Mouse (Mus musculus) 3T3-L1 (cell line): ENCODE results near the gene Slc15a3.
A peak's percentile ranks its signal among the peaks of the same experiment; 100 is the strongest.

ENCODE experiments used
- DNase-seq: peaks from one replicate; pipeline ENCODE4 v3.0.0-alpha.2; 2015; ENCODE audit warnings: low read depth, low spot score

Gene Slc15a3

DNA sequence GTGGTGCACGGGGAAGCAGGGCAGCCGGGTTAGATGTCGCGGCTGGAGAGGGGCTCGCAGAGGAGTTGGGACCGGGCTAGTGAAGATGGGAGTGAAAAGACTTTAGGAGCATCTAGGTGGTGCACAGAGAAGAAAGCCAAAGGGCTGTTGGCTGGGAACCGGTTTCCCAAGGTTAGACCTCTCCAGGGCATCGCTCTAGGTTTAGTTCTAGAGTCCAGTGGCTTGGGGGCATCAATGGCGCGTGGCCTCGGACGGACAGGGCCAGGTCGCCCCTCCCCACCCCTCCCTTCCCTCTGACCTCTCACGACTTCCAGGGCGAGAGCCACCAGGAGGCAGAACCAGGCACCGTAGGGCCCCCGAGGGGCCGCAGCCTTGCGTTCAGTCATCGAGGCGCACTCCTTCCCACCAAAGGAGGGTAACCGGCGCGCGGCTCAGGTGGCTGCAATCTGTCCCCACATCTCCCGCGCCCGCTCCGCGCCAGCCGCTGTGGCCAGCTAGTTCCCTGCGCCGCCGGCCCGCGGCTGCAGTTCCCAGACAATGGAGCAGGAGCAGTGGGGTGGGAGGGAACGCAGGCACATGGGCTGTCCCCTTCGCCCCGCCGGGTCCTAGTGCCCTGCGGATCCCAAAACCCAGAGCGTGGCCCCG is 29.8 kb downstream of the Slc15a3 start:
- DNase-seq, result peak; percentile 77

DNA sequence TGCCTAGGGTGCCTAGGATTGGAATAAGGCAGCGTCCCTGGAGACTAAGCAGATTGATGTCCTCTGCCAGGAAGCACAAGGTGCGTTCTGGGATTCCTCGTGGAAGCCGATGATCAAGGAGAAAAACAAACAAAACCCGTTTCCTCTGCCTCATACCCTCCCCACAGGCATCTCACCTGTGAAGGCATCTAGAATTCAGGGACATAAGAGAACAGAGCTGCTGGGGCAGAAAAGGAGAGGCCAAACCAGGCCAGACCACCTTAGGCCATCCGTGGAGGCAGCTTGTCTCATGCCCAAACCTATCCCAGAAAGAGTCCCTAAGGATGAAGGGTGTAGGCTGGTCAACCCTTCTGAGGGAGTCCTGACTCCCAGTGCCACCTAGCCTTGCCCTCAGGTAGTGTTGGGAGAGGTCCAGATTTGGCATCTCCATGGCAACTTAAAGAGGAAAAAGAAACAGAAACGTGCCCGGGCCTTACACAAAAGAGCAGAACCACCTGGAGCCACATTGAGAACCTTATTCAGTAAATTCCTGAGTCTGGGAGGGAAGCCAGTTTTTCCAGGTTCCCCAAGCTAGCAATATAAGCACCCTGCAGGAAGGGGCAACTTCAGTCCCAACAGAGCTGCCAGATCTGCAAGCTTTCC is 30.5 kb downstream of the Slc15a3 start, which contains the start of gene Tmem132a:
TSS of gene Tmem132a (minus strand) at position 55 of the 642 bp plus-strand sequence.
- peak; percentile 23 for DNase-seq

DNA sequence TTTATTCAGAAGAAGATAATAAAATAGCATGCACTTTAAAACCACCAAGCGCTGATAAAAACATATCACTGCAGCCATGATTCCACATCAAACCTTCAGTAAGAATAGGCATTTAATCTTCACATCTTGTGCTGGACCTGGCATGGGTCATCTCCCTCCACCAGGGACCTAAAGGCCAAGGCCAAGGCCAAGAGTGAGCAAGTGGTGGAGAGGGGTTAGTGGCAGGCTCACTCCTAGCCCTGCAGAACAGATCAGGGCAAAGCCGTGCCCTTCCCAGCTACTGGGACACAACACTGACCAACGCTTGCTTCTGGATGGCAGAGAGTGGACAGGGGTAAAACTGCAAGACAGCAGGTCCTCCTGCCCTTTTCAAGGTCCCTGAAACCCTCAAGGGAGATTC is 31.1 kb downstream of the Slc15a3 start:
- DNase-seq, result no peak

- DNase-seq, result no peak
Observed at GRCm38 (mm10) chr19:10871328-10871961, 31.9 kb downstream of the Slc15a3 start.

DNA sequence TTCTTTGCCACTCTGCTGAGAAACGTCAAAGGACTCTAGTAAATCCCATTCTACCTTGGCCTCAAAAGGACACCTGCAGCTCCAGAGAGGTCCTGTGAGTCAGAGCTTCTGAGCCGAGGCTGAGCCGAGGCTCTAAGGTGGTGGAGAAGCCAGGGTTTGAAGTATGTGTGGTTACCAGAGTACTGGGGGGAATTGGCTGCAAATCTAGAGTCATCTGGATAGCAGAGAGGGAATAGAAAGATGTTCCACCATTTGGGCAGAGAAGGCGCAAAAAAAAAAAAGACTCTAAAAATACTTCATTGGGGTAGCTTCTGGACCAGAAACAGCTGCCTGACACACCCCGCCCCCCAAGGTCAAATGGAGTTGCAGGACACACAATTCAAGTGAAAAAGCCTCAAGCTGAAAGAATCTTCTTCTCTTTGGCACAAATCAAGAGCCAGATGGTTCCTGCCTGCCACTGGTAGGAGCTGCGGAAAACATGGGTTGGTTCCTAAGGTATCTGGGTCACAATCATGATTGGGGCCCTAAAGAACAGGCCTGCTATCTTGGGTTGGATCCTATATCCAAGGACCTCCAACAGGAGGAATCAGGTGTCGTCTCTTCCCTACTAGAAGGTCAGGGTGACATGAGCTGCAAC is 38.8 kb downstream of the Slc15a3 start:
- no peak for DNase-seq

DNA sequence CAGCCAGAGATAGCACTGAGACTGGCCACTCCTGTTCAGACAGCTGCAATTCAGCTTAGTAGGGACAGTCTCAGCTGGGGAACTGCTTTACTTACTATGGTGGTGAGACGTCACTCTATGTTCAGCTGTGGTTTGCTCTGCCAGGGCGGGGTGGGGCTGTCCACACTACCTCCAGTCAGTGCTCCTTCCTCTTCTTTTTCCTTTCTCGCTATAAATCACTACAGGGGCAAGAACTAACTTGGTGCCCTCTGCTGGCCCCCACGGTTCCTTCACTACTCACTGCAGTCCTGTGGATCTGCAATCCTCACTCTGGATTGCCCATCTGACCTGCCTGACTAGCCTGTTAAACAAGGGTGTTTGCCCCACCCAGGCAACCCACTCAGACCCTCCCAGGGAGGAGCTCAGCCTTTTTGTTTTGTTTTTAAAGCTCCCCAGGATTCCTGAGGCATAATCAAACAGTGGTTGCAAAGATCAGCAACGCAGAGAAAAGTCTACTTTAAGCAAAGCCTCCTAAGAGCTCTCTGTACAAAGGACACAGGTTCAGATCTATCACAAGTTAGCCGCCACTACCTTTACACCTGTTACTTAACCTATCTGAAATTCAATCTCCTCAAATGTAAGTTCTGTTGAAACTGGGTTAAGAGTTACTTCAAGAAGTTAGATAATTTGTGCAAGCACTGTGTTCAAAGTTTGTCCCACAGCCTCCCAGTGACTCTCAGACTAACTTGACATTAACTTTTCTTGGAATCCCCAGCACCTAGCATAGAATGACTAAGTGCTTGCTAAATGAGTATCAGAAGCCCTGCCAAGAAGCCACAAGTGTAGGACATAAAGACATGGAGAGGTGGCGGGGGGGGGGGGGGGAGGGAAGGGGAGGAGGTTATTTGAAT is 40.8 kb downstream of the Slc15a3 start:
- DNase-seq, result peak; percentile 85

- no peak for DNase-seq
Observed at GRCm38 (mm10) chr19:10880975-10881425, 41.5 kb downstream of the Slc15a3 start.

DNA sequence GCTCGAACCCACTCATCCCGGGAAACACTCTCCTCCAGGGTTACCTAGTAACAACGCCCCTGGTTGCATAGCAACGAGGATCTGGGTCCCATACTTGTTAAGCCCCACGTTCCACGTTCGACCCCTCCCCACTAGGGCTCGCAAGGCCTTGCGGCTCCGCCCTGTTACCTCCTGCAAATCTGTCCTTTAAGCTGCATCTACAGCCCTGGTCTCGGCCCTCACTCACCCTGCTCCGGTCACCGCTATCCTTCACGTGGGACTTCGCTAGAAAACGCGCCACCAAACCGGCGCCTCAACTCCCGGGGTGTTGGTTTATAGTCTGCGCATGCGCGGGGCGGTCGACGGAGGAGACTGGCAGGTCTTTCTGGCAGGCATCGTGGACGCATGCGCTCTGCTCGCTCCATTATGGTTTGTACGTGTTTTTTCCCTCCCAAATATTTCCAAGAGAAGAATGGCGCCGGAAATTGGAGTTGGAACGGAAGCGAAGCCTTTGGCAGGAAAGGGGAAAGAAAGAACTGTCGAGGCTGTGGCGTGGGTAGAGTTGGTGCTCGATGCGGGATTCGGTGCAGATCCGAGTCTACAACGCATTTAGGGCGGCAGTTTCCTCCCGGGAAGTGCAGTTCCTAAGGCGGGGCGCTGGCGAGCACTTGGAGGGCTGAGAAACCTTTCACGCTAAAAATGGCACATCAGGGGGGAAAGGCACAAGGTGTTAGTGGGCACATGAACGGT is 42.1 kb downstream of the Slc15a3 start, which contains the start of gene Tmem109:
TSS of gene Tmem109 (minus strand) at position 576 of the 729 bp plus-strand sequence.
- peak; percentile 99 for DNase-seq

DNA sequence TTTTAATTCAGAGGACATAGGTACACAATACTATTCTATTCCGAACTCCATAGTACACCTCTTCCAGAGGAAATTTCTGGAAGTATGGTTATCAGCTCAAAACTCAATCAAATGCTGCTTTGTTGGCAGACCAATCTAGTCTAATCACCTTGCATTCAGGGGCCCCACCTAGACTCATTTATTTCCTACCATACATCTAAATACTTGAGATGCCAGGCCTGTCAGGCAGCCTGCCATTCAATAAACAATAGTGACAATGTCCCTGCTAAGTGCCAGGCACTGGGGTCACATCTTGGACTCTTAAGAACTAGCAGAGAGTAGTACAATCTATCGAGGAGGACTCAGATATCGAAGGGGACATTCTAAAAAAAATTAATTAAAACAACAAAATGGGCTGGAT is 52.7 kb downstream of the Slc15a3 start:
- DNase-seq, result no peak

DNA sequence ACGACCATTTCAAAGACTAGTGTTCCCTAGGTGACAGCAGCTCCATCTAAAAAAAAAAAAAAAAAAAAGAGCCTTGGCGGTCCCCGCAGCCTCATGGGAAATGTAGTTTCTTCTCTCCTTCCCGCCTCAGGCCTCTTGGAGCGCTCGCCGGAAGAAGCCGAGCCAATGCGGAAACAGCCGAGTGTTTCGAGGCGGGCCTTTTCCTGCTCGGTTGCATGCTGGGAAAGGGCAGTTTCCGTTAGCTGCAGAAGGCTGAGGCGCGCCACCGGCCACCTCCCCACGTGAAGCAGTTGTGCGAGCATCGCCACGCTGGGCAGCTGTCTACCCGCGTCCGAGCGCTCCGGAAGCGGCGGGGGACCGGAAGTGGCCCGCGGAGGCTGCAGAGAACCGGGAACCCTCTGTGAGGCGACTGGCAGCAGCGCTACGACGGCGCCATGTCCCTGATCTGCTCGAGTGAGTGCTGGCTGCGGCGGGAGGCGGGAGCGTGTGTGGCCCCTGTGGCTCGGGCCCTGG is 55.5 kb downstream of the Slc15a3 start, which contains the start of gene Prpf19:
TSS of gene Prpf19 (plus strand) at position 216 of the 513 bp plus-strand sequence.
- DNase-seq, result peak; percentile 99

DNA sequence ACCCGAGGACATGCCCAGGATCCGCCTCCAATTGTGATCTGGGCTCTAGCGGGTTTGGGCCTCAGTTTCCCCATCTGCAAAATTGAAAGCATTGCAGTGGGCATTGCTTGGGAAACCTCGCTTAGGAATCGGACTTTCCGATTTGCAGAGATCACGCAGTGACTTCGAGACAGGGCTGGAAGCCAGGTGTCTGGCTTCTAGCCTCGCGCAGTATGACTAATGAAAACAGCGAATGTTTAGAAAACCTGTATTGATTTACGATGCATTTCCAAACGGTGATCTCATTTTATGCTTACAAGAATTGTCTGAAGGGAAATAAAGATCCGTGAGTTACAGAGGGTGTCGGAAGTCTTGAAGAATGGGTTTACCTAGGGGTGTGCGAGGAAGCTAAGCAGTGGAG is 56.2 kb downstream of the Slc15a3 start:
- DNase-seq, result peak; percentile 65

DNA sequence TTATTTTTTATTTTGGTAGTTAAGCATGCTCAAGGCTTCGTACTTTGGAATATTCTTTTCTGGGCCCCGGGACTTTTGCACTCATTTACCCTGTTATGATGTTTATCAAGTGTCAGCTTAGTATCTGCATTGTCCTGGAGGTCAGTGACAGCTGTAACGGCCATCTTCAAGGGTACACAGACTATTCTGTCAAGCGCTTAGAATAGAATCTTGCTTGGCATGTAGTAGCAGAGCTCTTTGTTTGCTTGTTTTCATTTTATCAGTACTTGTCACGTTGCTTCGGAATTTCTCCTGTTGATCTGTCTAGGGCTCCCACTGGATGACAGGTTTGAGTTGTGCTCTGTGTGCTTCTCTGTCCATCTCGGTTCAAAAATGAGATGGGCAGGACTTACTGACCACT is 57.3 kb downstream of the Slc15a3 start:
- no peak for DNase-seq

- DNase-seq, result no peak
Observed at GRCm38 (mm10) chr19:10897491-10897890, 58.0 kb downstream of the Slc15a3 start.

- DNase-seq, result no peak
Observed at GRCm38 (mm10) chr19:10900315-10900714, 60.8 kb downstream of the Slc15a3 start.

GRCm38 (mm10) chr19:10901046-10901445 is 61.5 kb downstream of the Slc15a3 start:
- no peak for DNase-seq

- no peak for DNase-seq
Observed at GRCm38 (mm10) chr19:10904512-10904911, 65.0 kb downstream of the Slc15a3 start.

GRCm38 (mm10) chr19:10904927-10905727 is 65.6 kb downstream of the Slc15a3 start:
- no peak for DNase-seq

- no peak for DNase-seq
Observed at GRCm38 (mm10) chr19:10905728-10906000, 66.1 kb downstream of the Slc15a3 start.

- DNase-seq, result peak; percentile 79
Observed at GRCm38 (mm10) chr19:10907891-10908290, 68.4 kb downstream of the Slc15a3 start.
